Mouse (Mus musculus): ENCODE results near the gene Hivep1. TPM values are rescaled to one million over a fixed set of nuclear protein-coding genes. Genes with fewer than 3 reads are reported as not detected.

The Hivep1 gene
- total and polyA plus RNA-seq, 3 experiments = 2.2 to 15.9 TPM; not detected in 1

- H3K79me2 ChIP-seq (ENCODE audit: control insufficient read depth, insufficient read depth, low read length, poor library complexity) = no peaks in the 10 kb centered on the region
- H3K27ac ChIP-seq (ENCODE audit: control insufficient read depth, low read depth, low read length) = no peak overlapping the region
- peaks cover 9 to 15% of the 10 kb centered on the region in 2 experiments for H3K4me1 ChIP-seq (ENCODE audit: control insufficient read depth in 1 of 2, insufficient read depth in 2 of 2, low read length in 2 of 2)
- no peak overlapping the region for H3K4me3 ChIP-seq (ENCODE audit: control insufficient read depth in 1 of 2, insufficient read depth in 1 of 2, low read depth in 2 of 2, low read length in 2 of 2)
- peaks cover 0 to 13% of the 10 kb centered on the region in 2 experiments; a peak in 2 of 4 replicates for H3K36me3 ChIP-seq (ENCODE audit: control insufficient read depth in 1 of 2, insufficient read depth in 2 of 2, low read length in 2 of 2)
- H3K9me3 ChIP-seq (replicated peaks; ENCODE audit: insufficient read depth, low read length) = no peaks in the 10 kb centered on the region
- TF ChIP-seq ZNF384 (IDR thresholded peaks at IDR 0.05; ENCODE audit: low read depth, low read length) (no peak), RAD21 (IDR thresholded peaks at IDR 0.05; ENCODE audit: low read depth, low read length) (no peak), SIN3A (IDR thresholded peaks at IDR 0.05; ENCODE audit: low read length) (no peak), POLR2AphosphoS2 (IDR thresholded peaks at IDR 0.05; ENCODE audit: low read length) (no peak), ETS1 (IDR thresholded peaks at IDR 0.05; ENCODE audit: low read depth, low read length) (no peak), KAT2A (conservative IDR thresholded peaks at IDR 0.05; ENCODE audit: low read depth, low read length) (no peak), UBTF (IDR thresholded peaks at IDR 0.05; ENCODE audit: borderline replicate concordance, insufficient read depth, low read depth, low read length) (no peak), CHD1 (IDR thresholded peaks at IDR 0.05; ENCODE audit: low read depth, low read length) (no peak), E2F4 (IDR thresholded peaks at IDR 0.05; ENCODE audit: borderline replicate concordance, low read depth, low read length) (no peak), NELFE (IDR thresholded peaks at IDR 0.05; ENCODE audit: low read depth, low read length) (no peak), ZMIZ1 (IDR thresholded peaks at IDR 0.05; ENCODE audit: low read depth, low read length) (no peak), MAZ (IDR thresholded peaks at IDR 0.05; ENCODE audit: low read depth, low read length) (no peak), ELF1 (IDR thresholded peaks at IDR 0.05; ENCODE audit: low read depth, low read length) (no peak), RCOR1 (IDR thresholded peaks at IDR 0.05; ENCODE audit: low read depth, low read length) (no peak), HCFC1 (IDR thresholded peaks at IDR 0.05; ENCODE audit: low read depth, low read length) (no peak), GATA1 (IDR thresholded peaks at IDR 0.05; ENCODE audit: low read depth, low read length) (no peak), MYB (IDR thresholded peaks at IDR 0.05; ENCODE audit: low read depth, low read length) (no peak), GABPA (IDR thresholded peaks at IDR 0.05; ENCODE audit: low read depth, low read length) (no peak), SMC3 (IDR thresholded peaks at IDR 0.05; ENCODE audit: low read depth, low read length) (no peak)
- no peak for DNase-seq (ENCODE audit: low read depth, low spot score)
- H3K27me3 ChIP-seq (ENCODE audit: control insufficient read depth in 1 of 2, insufficient read depth in 2 of 2, low read length in 2 of 2) = no peaks in the 10 kb centered on the region
- H3K9ac ChIP-seq (ENCODE audit: control insufficient read depth, low read depth, low read length, poor library complexity, severe bottlenecking) = no peak overlapping the region
Measured at GRCm38 (mm10) chr13:42116301-42116700, 64.5 kb downstream of the Hivep1 start.

- no peak overlapping the region for H3K27ac ChIP-seq (ENCODE audit: control insufficient read depth, low read depth, low read length)
- no peak overlapping the region for H3K4me3 ChIP-seq (ENCODE audit: control insufficient read depth in 1 of 2, insufficient read depth in 1 of 2, low read depth in 2 of 2, low read length in 2 of 2)
- H3K36me3 ChIP-seq (ENCODE audit: control insufficient read depth in 1 of 2, insufficient read depth in 2 of 2, low read length in 2 of 2) = peaks cover 0 to 15% of the 10 kb centered on the region in 2 experiments; a peak in 2 of 4 replicates
- H3K4me1 ChIP-seq (ENCODE audit: control insufficient read depth in 1 of 2, insufficient read depth in 2 of 2, low read length in 2 of 2) = peaks cover 9 to 15% of the 10 kb centered on the region in 2 experiments
- H3K79me2 ChIP-seq (ENCODE audit: control insufficient read depth, insufficient read depth, low read length, poor library complexity) = no peaks in the 10 kb centered on the region
- no peak overlapping the region for H3K9ac ChIP-seq (ENCODE audit: control insufficient read depth, low read depth, low read length, poor library complexity, severe bottlenecking)
- no peaks in the 10 kb centered on the region for H3K27me3 ChIP-seq (ENCODE audit: control insufficient read depth in 1 of 2, insufficient read depth in 2 of 2, low read length in 2 of 2)
- DNase-seq (ENCODE audit: low read depth, low spot score) = no peak
- TF ChIP-seq SMC3 (IDR thresholded peaks at IDR 0.05; ENCODE audit: low read depth, low read length) = no peak
- TF ChIP-seq MAZ (IDR thresholded peaks at IDR 0.05; ENCODE audit: low read depth, low read length) = no peak
- no peak for TF ChIP-seq GATA1 (IDR thresholded peaks at IDR 0.05; ENCODE audit: low read depth, low read length)
- TF ChIP-seq MXI1 (IDR thresholded peaks at IDR 0.05; ENCODE audit: low read depth, low read length) = no peak
- TF ChIP-seq E2F4 (IDR thresholded peaks at IDR 0.05; ENCODE audit: borderline replicate concordance, low read depth, low read length) = no peak
- no peak for TF ChIP-seq MYC (IDR thresholded peaks at IDR 0.05; ENCODE audit: low read depth, low read length)
- no peak for TF ChIP-seq TCF12 (IDR thresholded peaks at IDR 0.05; ENCODE audit: low read depth, low read length)
- no peak for TF ChIP-seq CHD2 (IDR thresholded peaks at IDR 0.05; ENCODE audit: low read length)
- TF ChIP-seq UBTF (IDR thresholded peaks at IDR 0.05; ENCODE audit: borderline replicate concordance, insufficient read depth, low read depth, low read length) = no peak
- no peak for TF ChIP-seq ZC3H11A (IDR thresholded peaks at IDR 0.05; ENCODE audit: low read depth, low read length)
- TF ChIP-seq RCOR1 (IDR thresholded peaks at IDR 0.05; ENCODE audit: low read depth, low read length) = no peak
- H3K9me3 ChIP-seq (replicated peaks; ENCODE audit: insufficient read depth, low read length) = no peaks in the 10 kb centered on the region
Measured at GRCm38 (mm10) chr13:42119062-42119461, 67.2 kb downstream of the Hivep1 start.
